Mouse (Mus musculus) heart, postnatal 0 days (tissue): Measurements from ENCODE around the gene Surf4. TPM values are rescaled to one million over a fixed set of nuclear protein-coding genes. Genes with fewer than 3 reads are reported as not detected.

Experiments used
- ATAC-seq: fragments of 200-750 bp; cut with Nextera tagmentation; 2 replicates; pipeline ENCODE4 v1.8.0; 2017; ENCODE audit warnings: low read depth, moderate number of reproducible peaks, moderate library complexity; ENCODE audit not compliant: insufficient read depth
- DNase-seq: peaks from one replicate; pipeline ENCODE4 v3.0.0-alpha.2; 2016; ENCODE audit warnings: low spot score
- H3K27ac ChIP-seq: fragments of 300-500 bp; sonication (generic); 2 replicates; pipeline ENCODE4 v1.5.1; 2014; ENCODE audit warnings: low read depth, mild to moderate bottlenecking
- H3K27me3 ChIP-seq: fragments of 300-500 bp; sonication (generic); 2 replicates; pipeline ENCODE4 v1.6.1; 2014; ENCODE audit warnings: low read length, mixed read lengths; ENCODE audit not compliant: control insufficient read depth, insufficient read depth
- H3K36me3 ChIP-seq: fragments of 300-500 bp; sonication (generic); replicated peaks from 2 replicates; pipeline ENCODE4 v1.6.1; 2014; ENCODE audit warnings: low read length, mixed read lengths; ENCODE audit not compliant: control insufficient read depth, insufficient read depth
- H3K4me1 ChIP-seq: fragments of 300-500 bp; sonication (generic); 2 replicates; pipeline ENCODE4 v1.6.1; 2014; ENCODE audit warnings: antibody characterized with exemption; ENCODE audit not compliant: control insufficient read depth, insufficient read depth
- H3K4me2 ChIP-seq: fragments of 300-500 bp; sonication (generic); 2 replicates; pipeline ENCODE4 v1.6.1; 2014; ENCODE audit warnings: low read depth, mild to moderate bottlenecking, low read length, moderate library complexity
- H3K4me3 ChIP-seq: fragments of 300-500 bp; sonication (generic); 2 replicates; pipeline ENCODE4 v1.5.1; 2014; ENCODE audit warnings: low read depth, low read length
- H3K9ac ChIP-seq: fragments of 300-500 bp; sonication (generic); replicated peaks from 2 replicates; pipeline ENCODE4 v1.6.1; 2014; ENCODE audit warnings: low read depth, low read length, mixed read lengths
- H3K9me3 ChIP-seq: fragments of 300-500 bp; sonication (generic); replicated peaks from 2 replicates; pipeline ENCODE4 v1.6.1; 2016; ENCODE audit warnings: low read length; ENCODE audit not compliant: control insufficient read depth
- CTCF ChIP-seq: IDR thresholded peaks from 2 replicates; pipeline ENCODE4 v1.5.1; 2016; ENCODE audit warnings: antibody characterized with exemption, control low read depth, low read depth
- EP300 ChIP-seq: IDR thresholded peaks from 2 replicates; pipeline ENCODE4 v1.6.1; 2016; ENCODE audit warnings: antibody characterized with exemption, low read depth
- WGBS: fragments of 180-500 bp; shearing (Covaris S2); extraction: QIAGEN DNeasy Blood & Tissue Kit; methylation state at CpG from one replicate; pipeline ENCODE4 v1.1.7; 2014; 5-methylcytosine and 5-hydroxymethylcytosine counted together
- polyA plus RNA-seq: library from polyadenylated mRNA; unstranded; fragments of >200 nt; fragmentation: Nextera tagmentation; extraction: Ambion mirVana; gene quantifications from 2 replicates; pipeline ENCODE4 v1.2.1, GENCODE M21; 2015
- total RNA-seq: library from RNA; depleted of rRNA; stranded (reverse); fragments of >200 nt; gene quantifications from 2 replicates; pipeline ENCODE4 v1.2.3, GENCODE M21; 2014; ENCODE audit warnings: low replicate concordance

Surf4 gene
- total and polyA plus RNA-seq, 2 experiments from 2014 or later, result 131 to 189 TPM

- Histone ChIP-seq H3K9ac (no peak overlapping the region), H3K4me1 (peaks cover 21% of the 10 kb centered on the region), H3K36me3 (peaks cover 55% of the 10 kb centered on the region), H3K4me2 (no peak overlapping the region), H3K4me3 (no peak overlapping the region), H3K27me3 (no peaks in the 10 kb centered on the region), H3K9me3 (no peaks in the 10 kb centered on the region), H3K27ac (no peak overlapping the region)
- WGBS, result 74% methylated on average over 6 of the region's 6 CpGs
- ATAC-seq (no peak), DNase-seq (no peak)
- TF ChIP-seq EP300, result no peak
- no peak for TF ChIP-seq CTCF
Observed at GRCm38 (mm10) chr2:26927745-26928476, 5.8 kb downstream of the Surf4 start.

- H3K9ac ChIP-seq, result no peak overlapping the region
- H3K9me3 ChIP-seq, result no peaks in the 10 kb centered on the region
- peak overlapping the region; percentile 75 for H3K27ac ChIP-seq
- peaks cover 87% of the 10 kb centered on the region for H3K36me3 ChIP-seq
- no peak overlapping the region for H3K4me2 ChIP-seq
- no peak overlapping the region for H3K4me3 ChIP-seq
- WGBS, result 31% methylated on average over 9 of the region's 9 CpGs
- no peaks in the 10 kb centered on the region for H3K27me3 ChIP-seq
- H3K4me1 ChIP-seq, result peaks cover 16% of the 10 kb centered on the region
- TF ChIP-seq CTCF, result no peak
- TF ChIP-seq EP300, result no peak
- ATAC-seq (peak; percentile 81), DNase-seq (peak; percentile 62)
Observed at GRCm38 (mm10) chr2:26921784-26922183, 11.9 kb downstream of the Surf4 start.

- Histone ChIP-seq H3K27me3 (no peaks in the 10 kb centered on the region), H3K27ac (no peak overlapping the region), H3K9ac (no peak overlapping the region), H3K36me3 (peaks cover 73% of the 10 kb centered on the region), H3K4me3 (no peak overlapping the region), H3K4me2 (no peak overlapping the region), H3K9me3 (no peaks in the 10 kb centered on the region), H3K4me1 (peaks cover 19% of the 10 kb centered on the region)
- no peak for DNase-seq
- no peak for TF ChIP-seq EP300
- no peak for TF ChIP-seq CTCF
- WGBS, result 88% methylated on average over 6 of the region's 6 CpGs
- ATAC-seq, result no peak
Observed at GRCm38 (mm10) chr2:26920190-26920855, 13.4 kb downstream of the Surf4 start.

- Histone ChIP-seq H3K27me3 (no peaks in the 10 kb centered on the region), H3K9me3 (no peaks in the 10 kb centered on the region), H3K9ac (no peak overlapping the region), H3K27ac (no peak overlapping the region), H3K4me3 (no peak overlapping the region), H3K36me3 (peaks cover 69% of the 10 kb centered on the region), H3K4me1 (peaks cover 22% of the 10 kb centered on the region), H3K4me2 (no peak overlapping the region)
- WGBS, result 59% methylated on average over 3 of the region's 3 CpGs
- ATAC-seq, result no peak
- no peak for DNase-seq
- TF ChIP-seq CTCF (no peak), EP300 (no peak)
Observed at GRCm38 (mm10) chr2:26919684-26920083, 14.0 kb downstream of the Surf4 start.

GRCm38 (mm10) chr2:26916738-26917137 is 17.0 kb downstream of the Surf4 start:
- WGBS, result 2% methylated on average over 13 of the region's 13 CpGs

More at GRCm38 (mm10) chr2:26916738-26917137, 17.0 kb downstream of the Surf4 start:
- DNase-seq, result no peak
- peak overlapping the region; percentile 80 for H3K9ac ChIP-seq
- H3K27me3 ChIP-seq, result no peaks in the 10 kb centered on the region
- H3K36me3 ChIP-seq, result peaks cover 69% of the 10 kb centered on the region
- H3K4me1 ChIP-seq, result peaks cover 23% of the 10 kb centered on the region
- H3K4me2 ChIP-seq, result peak overlapping the region; percentile 93
- TF ChIP-seq CTCF (no peak), EP300 (no peak)
- no peaks in the 10 kb centered on the region for H3K9me3 ChIP-seq
- peak; percentile 3; the same call in 1 of the 2 replicates for ATAC-seq
- peak overlapping the region; percentile 72 for H3K27ac ChIP-seq
- peak overlapping the region; percentile 79 for H3K4me3 ChIP-seq
